Mouse (Mus musculus) hindbrain, embryonic 13.5 days (tissue): ENCODE results near the gene Fam214b. TPM values are rescaled to one million over a fixed set of nuclear protein-coding genes. Genes with fewer than 3 reads are reported as not detected.
A peak's percentile ranks its signal among the peaks of the same experiment; 100 is the strongest.

ENCODE experiments used
- ATAC-seq: fragments of 200-750 bp; cut with Nextera tagmentation; 2 replicates; pipeline ENCODE4 v1.8.0; 2017; ENCODE audit warnings: moderate TSS enrichment; ENCODE audit not compliant: low FRiP score
- H3K27ac ChIP-seq: fragments of 300-500 bp; sonication (generic); 2 replicates; pipeline ENCODE4 v1.5.1; 2015; ENCODE audit warnings: inconsistent platforms, mild to moderate bottlenecking, moderate library complexity
- H3K27me3 ChIP-seq: fragments of 300-500 bp; sonication (generic); 2 replicates; pipeline ENCODE4 v1.6.1; 2015; ENCODE audit warnings: mild to moderate bottlenecking, inconsistent platforms
- H3K36me3 ChIP-seq: fragments of 300-500 bp; sonication (generic); 2 replicates; pipeline ENCODE4 v1.6.1; 2015; ENCODE audit warnings: mild to moderate bottlenecking, inconsistent platforms
- H3K4me1 ChIP-seq: fragments of 300-500 bp; sonication (generic); replicated peaks from 2 replicates; pipeline ENCODE4 v1.6.1; 2015; ENCODE audit warnings: inconsistent platforms
- H3K4me2 ChIP-seq: fragments of 300-500 bp; sonication (generic); 2 replicates; pipeline ENCODE4 v1.6.1; 2015; ENCODE audit warnings: inconsistent platforms, mild to moderate bottlenecking, moderate library complexity
- H3K4me3 ChIP-seq: fragments of 300-500 bp; sonication (generic); 2 replicates; pipeline ENCODE4 v1.5.1; 2015; ENCODE audit warnings: mild to moderate bottlenecking, inconsistent platforms
- H3K9ac ChIP-seq: fragments of 300-500 bp; sonication (generic); 2 replicates; pipeline ENCODE4 v1.6.1; 2015; ENCODE audit warnings: mild to moderate bottlenecking, inconsistent platforms
- H3K9me3 ChIP-seq: fragments of 300-500 bp; sonication (generic); 2 replicates; pipeline ENCODE4 v1.6.1; 2016; ENCODE audit warnings: inconsistent platforms
- WGBS: fragments of 180-500 bp; shearing (Covaris S2); methylation state at CpG from one replicate; pipeline ENCODE4 v1.1.7; 2015; 5-methylcytosine and 5-hydroxymethylcytosine counted together
- polyA plus RNA-seq: library from polyadenylated mRNA; unstranded; fragments of >200 nt; fragmentation: Nextera tagmentation; extraction: Ambion mirVana; gene quantifications from 2 replicates; pipeline ENCODE4 v1.2.1, GENCODE M21; 2015

The Fam214b gene
- polyA plus RNA-seq, 1 experiment from 2014 or later, result 33.3 TPM

DNA sequence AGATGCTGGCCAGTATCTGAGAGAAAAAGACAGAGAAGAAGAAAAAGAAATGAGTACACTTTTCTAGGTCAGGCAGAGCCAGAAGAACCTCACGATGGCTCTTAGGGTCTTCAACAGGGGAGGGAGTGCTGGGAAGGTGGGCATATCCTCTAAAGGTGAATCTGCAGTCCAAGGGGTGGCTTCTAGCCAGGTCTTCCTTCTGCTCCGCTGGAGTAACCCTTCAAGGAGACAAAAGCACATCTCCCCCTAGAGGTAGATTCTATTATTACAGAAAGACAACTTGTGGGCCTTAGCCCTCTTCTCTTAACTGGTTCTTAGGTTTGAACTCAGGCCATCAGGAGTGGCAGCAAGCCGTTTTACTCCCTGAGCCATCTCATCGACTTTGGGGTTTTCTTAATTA lies 6.6 kb upstream of the Fam214b start:
- no peaks in the 10 kb centered on the region for H3K27me3 ChIP-seq
- no peak overlapping the region for H3K4me3 ChIP-seq
- H3K4me2 ChIP-seq, result no peak overlapping the region
- no peaks in the 10 kb centered on the region for H3K36me3 ChIP-seq
- ATAC-seq, result no peak
- WGBS, result 21% methylated on average over 4 of the region's 4 CpGs
- H3K27ac ChIP-seq, result no peak overlapping the region
- H3K9ac ChIP-seq, result no peak overlapping the region
- H3K9me3 ChIP-seq, result no peaks in the 10 kb centered on the region
- 0 out of 2 replicates have a peak, but pooled peaks cover 1% of the 10 kb centered on the region for H3K4me1 ChIP-seq

DNA sequence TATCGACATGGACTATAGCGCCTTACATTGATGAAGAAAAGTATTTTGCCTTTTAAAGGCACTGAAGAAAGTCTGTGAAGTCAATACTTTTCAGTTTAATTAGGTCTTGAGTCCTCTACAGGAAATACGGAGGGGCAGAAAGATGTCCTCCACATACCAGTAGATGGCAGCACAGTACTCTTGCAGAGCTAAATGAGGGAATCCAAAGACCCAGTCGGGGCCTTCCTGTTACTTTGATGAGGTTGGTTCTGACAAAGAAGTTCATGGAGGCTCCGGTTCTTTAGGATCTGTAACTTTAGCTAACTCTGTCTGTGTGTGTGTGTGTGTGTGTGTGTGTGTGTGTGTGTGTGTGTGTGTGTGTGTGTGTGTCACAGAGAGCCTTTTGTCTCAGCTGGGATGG lies 1.2 kb upstream of the Fam214b start:
- Histone ChIP-seq H3K9ac (no peak overlapping the region), H3K4me1 (peaks cover 29% of the 10 kb centered on the region), H3K27me3 (no peaks in the 10 kb centered on the region), H3K4me2 (peak overlapping the region; percentile 71), H3K36me3 (no peaks in the 10 kb centered on the region), H3K9me3 (no peaks in the 10 kb centered on the region), H3K4me3 (no peak overlapping the region), H3K27ac (no peak overlapping the region)
- ATAC-seq, result no peak
- 9% methylated on average over 5 of the region's 5 CpGs for WGBS

DNA sequence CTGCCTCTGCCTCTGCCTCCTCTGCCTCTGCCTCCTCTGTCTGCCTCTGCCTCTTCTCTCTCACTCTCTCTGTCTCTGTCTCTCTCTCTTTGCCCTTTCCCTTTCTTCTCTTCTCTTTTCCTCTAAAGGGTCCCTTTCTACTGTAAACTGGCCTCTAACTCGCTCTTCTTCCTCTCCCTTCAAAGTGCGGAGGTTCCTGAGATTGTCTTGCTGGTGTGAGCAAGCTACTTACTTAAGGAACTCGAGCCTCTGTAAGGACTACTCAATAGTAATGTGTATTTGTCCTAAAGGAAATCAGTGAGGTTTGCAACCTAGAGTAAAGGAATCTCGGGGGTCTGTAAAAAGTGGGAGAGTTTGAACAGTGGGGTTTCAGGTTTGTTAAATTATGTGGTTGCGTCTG lies 587 bp upstream of the Fam214b start:
- H3K4me3 ChIP-seq, result 0 out of 2 replicates have a peak overlapping the region, but pooled peaks have one; percentile 56
- no peak overlapping the region for H3K27ac ChIP-seq
- 63% methylated on average over 5 of the region's 5 CpGs for WGBS
- H3K4me1 ChIP-seq, result peaks cover 29% of the 10 kb centered on the region
- peak overlapping the region; percentile 71 for H3K4me2 ChIP-seq
- ATAC-seq, result no peak
- H3K9me3 ChIP-seq, result no peaks in the 10 kb centered on the region
- no peak overlapping the region for H3K9ac ChIP-seq
- no peaks in the 10 kb centered on the region for H3K36me3 ChIP-seq
- H3K27me3 ChIP-seq, result no peaks in the 10 kb centered on the region

DNA sequence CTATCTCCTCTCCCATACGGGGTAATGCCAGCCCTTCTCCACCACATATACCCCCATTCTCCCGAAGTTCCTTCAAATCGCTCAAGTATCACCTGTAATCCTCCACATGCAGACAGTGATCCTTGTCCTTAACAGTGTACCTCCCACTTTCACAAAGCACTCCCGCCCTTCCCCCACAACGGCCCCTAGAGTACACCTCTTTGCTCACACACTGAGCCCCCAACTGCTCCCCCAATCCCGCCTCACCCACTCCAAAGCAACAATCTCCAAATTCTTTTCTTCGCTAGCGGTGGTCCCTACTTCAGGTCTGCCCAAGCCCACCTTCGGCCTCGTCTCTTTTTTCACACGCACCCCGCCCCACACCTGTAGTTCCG lies 748 bp downstream of the Fam214b start:
- Histone ChIP-seq H3K27ac (peak overlapping the region; percentile 88), H3K9me3 (no peaks in the 10 kb centered on the region), H3K4me1 (peaks cover 39% of the 10 kb centered on the region), H3K27me3 (no peaks in the 10 kb centered on the region), H3K4me3 (peak overlapping the region; percentile 56), H3K36me3 (no peaks in the 10 kb centered on the region), H3K4me2 (peak overlapping the region; percentile 71), H3K9ac (peak overlapping the region; percentile 76)
- peak; percentile 10; the same call in 1 of the 2 replicates for ATAC-seq
- WGBS, result 3% methylated on average over 13 of the region's 13 CpGs

DNA sequence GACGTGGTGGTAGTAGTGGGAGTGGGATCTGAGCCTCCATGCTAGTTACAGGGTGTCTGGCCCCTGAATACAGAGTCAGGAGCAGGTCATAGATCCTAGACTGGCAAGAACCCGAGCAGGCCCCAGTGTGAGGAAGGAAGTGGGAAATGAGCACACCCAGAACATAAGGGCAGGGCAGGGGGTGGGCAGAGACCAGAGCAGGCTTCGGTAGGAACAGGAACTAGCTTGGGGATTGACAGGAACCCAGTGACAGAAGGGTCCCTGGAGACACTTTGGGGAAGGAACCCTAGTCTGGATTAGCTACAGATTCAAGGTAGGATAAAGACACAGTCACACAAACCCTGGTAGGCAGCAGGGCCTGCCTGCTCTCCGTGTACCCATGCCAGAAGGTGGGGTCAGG lies 1.3 kb downstream of the Fam214b start:
- 3% methylated on average over 4 of the region's 4 CpGs for WGBS
- Histone ChIP-seq H3K4me1 (peaks cover 40% of the 10 kb centered on the region), H3K36me3 (no peaks in the 10 kb centered on the region), H3K9me3 (no peaks in the 10 kb centered on the region), H3K27me3 (no peaks in the 10 kb centered on the region), H3K4me2 (peak overlapping the region; percentile 71), H3K27ac (peak overlapping the region; percentile 88), H3K4me3 (peak overlapping the region; percentile 56), H3K9ac (peak overlapping the region; percentile 76)
- ATAC-seq, result no peak

DNA sequence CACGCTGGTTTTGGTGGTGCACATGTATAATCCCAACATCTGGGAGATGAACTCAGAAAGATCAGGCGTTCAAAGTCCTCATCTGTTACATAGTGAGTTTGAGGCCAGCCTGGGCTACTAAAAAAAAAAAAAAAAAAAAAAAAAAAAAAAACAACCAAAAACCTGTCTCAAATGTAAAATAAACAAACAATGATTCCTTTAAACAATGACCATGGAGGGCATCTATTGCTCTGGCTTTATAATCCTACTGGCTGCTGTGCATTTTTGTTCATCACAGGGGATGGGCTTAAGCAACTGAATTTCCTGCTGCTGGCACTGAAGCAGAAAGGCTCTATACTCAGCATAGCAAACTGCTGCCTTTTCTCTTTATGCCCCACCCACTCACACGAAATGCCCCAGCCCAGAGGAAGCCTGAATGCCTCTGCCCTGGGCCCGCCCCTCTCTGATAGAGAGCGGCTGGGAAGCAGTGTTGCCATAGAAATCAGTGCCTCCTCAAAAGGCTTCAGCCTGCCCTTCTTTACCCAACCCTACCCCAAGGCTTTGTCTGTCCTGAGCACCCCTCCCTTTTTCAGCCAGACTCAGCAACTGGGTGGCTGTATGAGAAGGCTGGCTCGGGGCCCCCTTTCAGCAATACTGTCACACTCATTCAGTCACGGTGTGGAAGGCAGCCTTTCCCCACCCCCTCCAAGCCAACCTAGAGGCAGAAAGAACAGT lies 2.2 kb downstream of the Fam214b start:
- Histone ChIP-seq H3K9me3 (no peaks in the 10 kb centered on the region), H3K27me3 (no peaks in the 10 kb centered on the region), H3K4me2 (peak overlapping the region; percentile 71), H3K9ac (peak overlapping the region; percentile 76), H3K4me3 (peak overlapping the region; percentile 56), H3K36me3 (no peaks in the 10 kb centered on the region), H3K27ac (peak overlapping the region; percentile 88), H3K4me1 (peaks cover 49% of the 10 kb centered on the region)
- WGBS, result 7% methylated on average over 7 of the region's 7 CpGs
- peak; percentile 62 for ATAC-seq

DNA sequence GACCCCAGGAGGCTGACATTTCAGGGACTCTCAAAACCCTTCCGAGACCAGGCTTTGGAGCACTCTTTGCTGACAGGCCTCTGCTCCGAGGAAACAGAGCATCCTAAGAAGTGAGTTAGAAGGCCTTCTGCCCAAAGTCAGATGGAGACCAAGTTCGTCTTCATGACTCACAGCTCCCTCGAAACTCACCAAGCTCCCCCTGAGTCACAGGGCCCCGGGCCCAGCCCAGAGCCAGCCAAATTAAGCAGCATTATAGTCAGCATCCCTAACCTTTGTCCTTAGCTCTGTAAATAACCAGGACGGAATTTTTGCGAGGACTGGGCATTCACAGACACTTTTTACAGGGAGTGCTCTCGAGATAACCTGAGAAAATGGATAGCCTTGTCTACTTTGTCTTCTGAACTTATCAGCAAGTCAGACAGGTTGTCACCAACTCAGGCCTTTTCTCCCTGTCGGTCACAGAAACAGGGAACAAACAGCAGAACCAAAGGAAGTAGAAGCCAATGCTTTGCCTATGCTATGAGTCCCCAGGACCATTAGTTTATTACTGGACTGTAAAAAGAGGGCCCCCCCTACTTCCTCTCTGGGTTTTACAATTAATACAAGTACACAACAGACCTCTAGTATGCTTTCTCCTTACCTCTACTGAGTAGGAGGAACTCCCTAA lies 5.0 kb downstream of the Fam214b start:
- Histone ChIP-seq H3K36me3 (peaks cover 9% of the 10 kb centered on the region), H3K4me1 (peaks cover 64% of the 10 kb centered on the region), H3K27me3 (no peaks in the 10 kb centered on the region), H3K9ac (no peak overlapping the region), H3K9me3 (no peaks in the 10 kb centered on the region), H3K4me2 (peak overlapping the region; percentile 14), H3K27ac (peak overlapping the region; percentile 30; the same call in 1 of the 2 replicates), H3K4me3 (0 out of 2 replicates have a peak overlapping the region, but pooled peaks have one; percentile 81)
- no peak for ATAC-seq
- 70% methylated on average over 9 of the region's 9 CpGs for WGBS

DNA sequence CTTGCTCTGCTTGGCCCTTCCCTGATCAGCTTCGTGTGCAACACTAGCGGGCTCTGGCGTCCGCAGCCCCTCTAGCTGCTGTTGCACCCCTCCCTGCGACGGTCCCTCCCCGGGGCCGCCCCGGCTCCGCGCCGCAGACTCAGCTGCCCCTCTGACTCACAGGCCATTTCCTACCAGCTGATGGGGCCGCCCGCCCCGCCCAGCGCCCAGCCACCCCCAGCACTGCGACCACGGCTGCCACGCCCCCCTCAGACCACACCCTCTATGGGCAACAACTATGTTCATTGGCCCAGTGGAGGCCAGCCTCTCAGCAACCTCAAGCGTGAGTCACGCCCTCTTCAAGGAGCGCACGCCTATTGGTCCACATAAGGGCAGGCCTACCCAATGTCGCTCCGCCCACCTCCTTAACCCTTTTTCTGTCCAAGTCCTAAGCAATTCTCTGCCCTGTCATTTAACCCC lies 5.9 kb downstream of the Fam214b start:
- peak overlapping the region; percentile 95 for H3K4me2 ChIP-seq
- H3K27ac ChIP-seq, result peak overlapping the region; percentile 89
- H3K9me3 ChIP-seq, result no peaks in the 10 kb centered on the region
- no peaks in the 10 kb centered on the region for H3K27me3 ChIP-seq
- H3K4me1 ChIP-seq, result peaks cover 61% of the 10 kb centered on the region
- H3K4me3 ChIP-seq, result peak overlapping the region; percentile 81
- peak overlapping the region; percentile 92 for H3K9ac ChIP-seq
- under 1% methylated on average over 25 of the region's 25 CpGs for WGBS
- peak; percentile 95 for ATAC-seq
- peaks cover 18% of the 10 kb centered on the region for H3K36me3 ChIP-seq

DNA sequence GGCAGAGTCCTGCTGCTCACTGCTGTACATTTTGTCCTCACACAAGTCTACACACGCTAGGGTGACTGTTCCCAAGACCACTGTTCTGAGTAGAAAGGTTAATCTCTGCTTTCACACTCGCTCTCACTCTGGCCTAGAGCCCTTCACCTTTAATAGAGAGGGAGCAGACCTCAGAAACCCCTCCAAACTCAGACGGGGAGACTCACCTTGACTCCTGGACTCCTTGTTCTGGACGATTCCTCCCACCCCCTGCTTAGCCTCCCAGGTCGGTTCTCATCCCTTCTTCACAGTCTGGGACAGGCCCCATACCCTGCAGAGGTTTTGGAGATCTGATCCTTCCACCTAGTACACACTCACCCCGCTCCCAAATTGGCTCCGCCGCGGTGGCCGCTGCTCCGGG lies 6.4 kb downstream of the Fam214b start:
- ATAC-seq, result peak; percentile 38
- Histone ChIP-seq H3K9ac (peak overlapping the region; percentile 92), H3K27ac (peak overlapping the region; percentile 89), H3K4me3 (peak overlapping the region; percentile 81), H3K4me1 (peaks cover 56% of the 10 kb centered on the region), H3K4me2 (peak overlapping the region; percentile 95), H3K27me3 (no peaks in the 10 kb centered on the region), H3K9me3 (no peaks in the 10 kb centered on the region), H3K36me3 (peaks cover 23% of the 10 kb centered on the region)
- WGBS, result 3% methylated on average over 11 of the region's 11 CpGs

DNA sequence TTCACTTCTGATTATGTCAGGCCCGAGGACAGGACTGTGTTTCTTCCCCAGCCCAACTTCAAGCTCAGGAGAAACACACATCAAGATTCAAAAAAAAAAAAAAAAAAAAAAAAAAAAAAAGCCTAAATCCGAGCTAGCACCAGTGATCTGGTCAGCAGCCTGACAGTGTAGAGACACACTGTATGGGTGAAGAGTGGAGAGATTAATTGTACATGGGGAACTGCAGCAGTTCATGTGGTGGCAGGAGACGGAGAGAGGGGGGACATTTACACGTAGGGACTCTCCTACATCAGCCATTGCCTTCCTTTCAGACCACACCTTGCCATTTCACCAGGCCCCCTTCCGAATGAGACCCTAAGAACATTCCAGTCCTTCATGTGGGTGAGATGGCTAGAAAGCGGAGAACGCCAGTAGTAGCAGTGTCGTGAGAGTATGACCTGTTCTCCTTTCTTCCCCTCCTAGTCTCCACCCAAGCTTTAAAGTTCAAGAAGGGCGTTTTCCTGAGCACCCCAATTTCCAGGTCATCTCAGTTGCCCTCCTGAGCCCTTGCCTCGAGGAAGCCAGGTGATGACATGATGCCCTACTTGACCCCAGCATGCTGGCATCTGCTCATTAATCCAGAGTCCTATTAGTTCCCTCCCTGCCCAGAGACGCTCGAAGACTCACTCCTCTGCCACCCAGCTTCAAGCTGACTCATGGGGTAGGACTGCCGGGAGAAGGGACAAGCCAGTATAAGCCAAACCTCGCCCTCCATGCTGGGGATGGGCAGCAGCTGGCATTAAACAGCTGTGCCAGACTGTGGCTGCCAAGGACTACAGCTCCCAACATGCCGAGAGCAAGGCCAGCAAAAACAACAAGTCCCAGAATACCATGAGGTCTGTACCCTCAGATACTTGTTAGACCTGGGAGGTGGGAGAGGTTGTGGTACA lies 7.2 kb downstream of the Fam214b start:
- H3K4me1 ChIP-seq, result peaks cover 48% of the 10 kb centered on the region
- peak overlapping the region; percentile 95 for H3K4me2 ChIP-seq
- WGBS, result 59% methylated on average over 15 of the region's 15 CpGs
- peaks cover 31% of the 10 kb centered on the region for H3K36me3 ChIP-seq
- peak overlapping the region; percentile 92 for H3K9ac ChIP-seq
- H3K4me3 ChIP-seq, result peak overlapping the region; percentile 81
- H3K27me3 ChIP-seq, result no peaks in the 10 kb centered on the region
- no peak for ATAC-seq
- no peaks in the 10 kb centered on the region for H3K9me3 ChIP-seq
- H3K27ac ChIP-seq, result peak overlapping the region; percentile 89

DNA sequence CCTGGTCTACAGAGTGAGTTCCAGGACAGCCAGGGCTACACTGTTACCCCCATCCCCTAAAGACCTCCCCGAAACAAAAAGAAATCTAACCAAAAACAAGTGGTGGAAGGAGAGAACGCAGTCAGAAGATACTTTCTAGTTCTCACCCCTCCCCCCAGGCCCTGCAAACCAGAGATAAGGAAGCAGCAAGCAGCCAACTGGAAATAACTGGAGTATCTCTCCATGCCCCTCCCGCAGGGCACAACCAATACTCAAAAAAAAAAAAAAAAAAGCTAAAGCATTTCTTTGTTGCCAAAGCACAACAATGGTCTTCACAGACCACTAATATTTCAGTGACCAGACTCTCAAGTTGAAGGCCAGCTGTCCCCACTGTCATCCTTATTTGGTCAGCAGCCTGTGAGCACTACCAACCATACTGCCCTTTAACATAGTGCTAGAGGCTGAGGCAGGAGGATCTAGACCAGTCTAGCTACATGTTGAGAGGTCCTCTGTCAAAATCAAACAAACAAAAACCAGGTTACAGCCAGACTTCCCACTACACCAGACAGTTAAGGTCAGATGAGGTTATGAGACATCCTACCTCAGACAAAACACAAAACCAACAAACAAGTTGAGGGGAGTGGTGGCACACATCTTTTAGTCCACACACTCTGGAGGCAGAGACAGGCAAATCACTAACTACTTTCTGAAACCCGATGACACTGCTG lies 8.0 kb downstream of the Fam214b start:
- Histone ChIP-seq H3K4me1 (peaks cover 40% of the 10 kb centered on the region), H3K36me3 (peaks cover 39% of the 10 kb centered on the region), H3K4me2 (peak overlapping the region; percentile 95), H3K9ac (peak overlapping the region; percentile 92), H3K27me3 (no peaks in the 10 kb centered on the region), H3K27ac (no peak overlapping the region), H3K4me3 (0 out of 2 replicates have a peak overlapping the region, but pooled peaks have one; percentile 3), H3K9me3 (no peaks in the 10 kb centered on the region)
- ATAC-seq, result no peak
- 75% methylated on average over 4 of the region's 4 CpGs for WGBS
